Mouse (Mus musculus) midbrain, embryonic 13.5 days (tissue): ENCODE data around the gene Alpl. TPM values are rescaled to one million over a fixed set of nuclear protein-coding genes. Genes with fewer than 3 reads are reported as not detected.

Experiments
- ATAC-seq: fragments of 200-750 bp; cut with Nextera tagmentation; 2 replicates; pipeline ENCODE4 v1.8.0; 2017; ENCODE audit warnings: mild to moderate bottlenecking, moderate TSS enrichment, moderate library complexity
- H3K27ac ChIP-seq: fragments of 300-500 bp; sonication (generic); 2 replicates; pipeline ENCODE4 v1.5.1; 2015; ENCODE audit warnings: inconsistent platforms, mild to moderate bottlenecking, moderate library complexity
- H3K27me3 ChIP-seq: fragments of 300-500 bp; sonication (generic); 2 replicates; pipeline ENCODE4 v1.6.1; 2015; ENCODE audit warnings: mild to moderate bottlenecking, inconsistent platforms
- H3K36me3 ChIP-seq: fragments of 300-500 bp; sonication (generic); 2 replicates; pipeline ENCODE4 v1.6.1; 2015; ENCODE audit warnings: mild to moderate bottlenecking, inconsistent platforms
- H3K4me1 ChIP-seq: fragments of 300-500 bp; sonication (generic); replicated peaks from 2 replicates; pipeline ENCODE4 v1.6.1; 2015; ENCODE audit warnings: inconsistent platforms
- H3K4me2 ChIP-seq: fragments of 300-500 bp; sonication (generic); replicated peaks from 2 replicates; pipeline ENCODE4 v1.6.1; 2015; ENCODE audit warnings: moderate library complexity, mild to moderate bottlenecking, inconsistent platforms
- H3K4me3 ChIP-seq: fragments of 300-500 bp; sonication (generic); replicated peaks from 2 replicates; pipeline ENCODE4 v1.5.1; 2015; ENCODE audit warnings: mild to moderate bottlenecking, inconsistent platforms
- H3K9ac ChIP-seq: fragments of 300-500 bp; sonication (generic); replicated peaks from 2 replicates; pipeline ENCODE4 v1.6.1; 2015; ENCODE audit warnings: mild to moderate bottlenecking, inconsistent platforms
- H3K9me3 ChIP-seq: fragments of 300-500 bp; sonication (generic); 2 replicates; pipeline ENCODE4 v1.6.1; 2016; ENCODE audit warnings: mild to moderate bottlenecking, inconsistent platforms
- WGBS: fragments of 180-500 bp; shearing (Covaris S2); methylation state at CpG from one replicate; pipeline ENCODE4 v1.1.7; 2015; 5-methylcytosine and 5-hydroxymethylcytosine counted together
- polyA plus RNA-seq: library from polyadenylated mRNA; unstranded; fragments of >200 nt; fragmentation: Nextera tagmentation; extraction: Ambion mirVana; gene quantifications from 2 replicates; pipeline ENCODE4 v1.2.1, GENCODE M21; 2015

Alpl gene
- polyA plus RNA-seq, 1 experiment from 2014 or later = 8.0 TPM

DNA sequence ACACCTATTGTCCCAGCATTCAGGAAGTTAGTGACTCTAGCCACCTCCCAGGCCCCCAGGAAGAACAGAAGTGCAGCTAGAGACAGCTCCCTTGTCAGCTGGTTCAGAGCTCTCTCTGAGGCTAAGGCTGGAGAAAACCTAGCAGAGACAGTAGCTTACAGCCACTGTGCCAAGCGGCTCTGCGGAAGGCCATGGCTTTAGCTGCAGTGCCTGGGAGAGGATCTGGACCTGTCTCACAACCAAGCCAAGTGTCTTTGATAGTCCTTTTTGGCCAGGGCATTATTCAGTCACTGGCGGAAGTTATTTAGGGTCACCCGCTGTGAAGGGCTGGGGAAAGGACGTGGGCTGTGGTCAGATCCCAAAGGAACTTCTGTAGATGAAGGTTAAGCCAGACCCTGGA is 27.8 kb downstream of the Alpl start:
- H3K4me2 ChIP-seq = no peak overlapping the region
- no peak overlapping the region for H3K27ac ChIP-seq

DNA sequence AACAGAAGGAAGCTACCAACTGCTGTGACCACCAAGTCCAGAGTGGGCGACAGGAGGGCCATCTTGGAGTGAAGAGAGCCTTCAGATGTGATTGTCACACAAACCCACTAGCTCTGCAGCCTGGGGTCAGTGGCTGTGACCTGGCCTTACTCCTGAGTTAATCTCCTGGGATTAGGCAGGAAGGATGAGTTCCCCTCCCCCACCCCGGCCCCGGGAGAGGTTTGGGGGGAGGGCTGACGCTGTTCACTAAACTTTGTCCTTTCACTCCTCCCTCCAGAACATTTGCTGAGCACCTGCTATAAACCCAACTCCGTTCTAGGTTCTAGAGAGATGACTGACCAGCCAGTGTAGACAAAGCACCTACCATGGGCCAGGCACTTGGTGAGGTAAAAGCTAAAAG is 29.8 kb downstream of the Alpl start:
- peaks cover 30% of the 10 kb centered on the region for H3K4me1 ChIP-seq
- H3K4me3 ChIP-seq = no peak overlapping the region
- no peak overlapping the region for H3K9ac ChIP-seq
- H3K27ac ChIP-seq = peak overlapping the region; percentile 82; the same call in 1 of the 2 replicates
- 15% methylated on average over 5 of the region's 5 CpGs for WGBS
- no peaks in the 10 kb centered on the region for H3K27me3 ChIP-seq
- no peaks in the 10 kb centered on the region for H3K36me3 ChIP-seq
- no peak for ATAC-seq
- H3K9me3 ChIP-seq = no peaks in the 10 kb centered on the region
- no peak overlapping the region for H3K4me2 ChIP-seq

More for the DNA sequence above, 27.8 kb downstream of the Alpl start:
- Histone ChIP-seq H3K4me3 (no peak overlapping the region), H3K36me3 (no peaks in the 10 kb centered on the region), H3K27me3 (no peaks in the 10 kb centered on the region), H3K9ac (no peak overlapping the region), H3K4me1 (peaks cover 30% of the 10 kb centered on the region), H3K9me3 (no peaks in the 10 kb centered on the region)
- no peak for ATAC-seq
- WGBS = 73% methylated on average over 5 of the region's 5 CpGs

DNA sequence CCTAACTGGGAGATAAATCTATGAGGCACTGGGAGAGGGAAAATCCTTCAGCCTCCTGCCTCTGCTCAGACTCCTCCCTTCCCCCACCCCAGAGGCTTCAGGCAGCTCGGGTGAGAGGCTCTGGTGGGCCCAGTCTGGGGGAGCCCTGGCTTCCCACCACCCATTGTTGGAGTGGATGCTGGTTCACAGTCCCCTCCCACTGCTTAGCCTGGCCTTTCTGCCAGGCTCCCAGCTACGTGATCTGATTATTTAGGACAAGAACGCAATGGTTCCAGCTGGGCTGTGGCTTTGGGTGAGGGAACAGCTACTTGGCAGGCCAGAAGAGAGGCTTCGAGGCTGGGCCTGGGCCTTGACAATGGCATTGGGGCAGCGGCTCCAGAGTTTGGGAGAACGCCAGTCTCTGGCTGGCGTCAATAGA is 30.6 kb downstream of the Alpl start:
- Histone ChIP-seq H3K4me2 (no peak overlapping the region), H3K27ac (peak overlapping the region; percentile 82), H3K9me3 (no peaks in the 10 kb centered on the region), H3K4me1 (peaks cover 30% of the 10 kb centered on the region), H3K36me3 (no peaks in the 10 kb centered on the region), H3K4me3 (no peak overlapping the region), H3K9ac (peak overlapping the region; percentile 24; the same call in 1 of the 2 replicates), H3K27me3 (no peaks in the 10 kb centered on the region)
- WGBS = 21% methylated on average over 7 of the region's 7 CpGs
- ATAC-seq = peak; percentile 96

DNA sequence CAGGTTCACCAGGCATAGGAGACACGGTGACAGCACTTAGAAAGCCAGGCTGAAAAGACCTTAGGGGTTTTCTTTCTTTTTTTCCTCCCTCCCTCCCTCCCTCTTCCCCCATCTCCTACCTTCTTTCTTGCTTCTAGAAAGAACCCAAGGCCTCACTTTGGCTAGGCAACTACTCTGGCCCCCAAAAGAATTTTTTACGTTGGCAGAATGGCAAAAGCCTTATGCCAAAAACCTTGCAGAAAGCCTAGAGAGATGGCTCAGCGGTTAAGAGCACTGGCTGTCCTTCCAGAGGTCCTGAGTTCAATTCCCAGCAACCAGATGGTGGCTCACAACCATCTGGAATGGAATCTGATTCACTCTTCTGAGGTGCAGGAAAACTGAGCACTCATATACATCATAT is 31.6 kb downstream of the Alpl start:
- no peak for ATAC-seq
- H3K27me3 ChIP-seq = no peaks in the 10 kb centered on the region
- H3K9ac ChIP-seq = no peak overlapping the region
- no peak overlapping the region for H3K4me2 ChIP-seq
- H3K27ac ChIP-seq = peak overlapping the region; percentile 82
- H3K4me3 ChIP-seq = no peak overlapping the region
- WGBS = 72% methylated on average over 3 of the region's 3 CpGs
- H3K9me3 ChIP-seq = no peaks in the 10 kb centered on the region
- H3K4me1 ChIP-seq = peaks cover 30% of the 10 kb centered on the region
- no peaks in the 10 kb centered on the region for H3K36me3 ChIP-seq

DNA sequence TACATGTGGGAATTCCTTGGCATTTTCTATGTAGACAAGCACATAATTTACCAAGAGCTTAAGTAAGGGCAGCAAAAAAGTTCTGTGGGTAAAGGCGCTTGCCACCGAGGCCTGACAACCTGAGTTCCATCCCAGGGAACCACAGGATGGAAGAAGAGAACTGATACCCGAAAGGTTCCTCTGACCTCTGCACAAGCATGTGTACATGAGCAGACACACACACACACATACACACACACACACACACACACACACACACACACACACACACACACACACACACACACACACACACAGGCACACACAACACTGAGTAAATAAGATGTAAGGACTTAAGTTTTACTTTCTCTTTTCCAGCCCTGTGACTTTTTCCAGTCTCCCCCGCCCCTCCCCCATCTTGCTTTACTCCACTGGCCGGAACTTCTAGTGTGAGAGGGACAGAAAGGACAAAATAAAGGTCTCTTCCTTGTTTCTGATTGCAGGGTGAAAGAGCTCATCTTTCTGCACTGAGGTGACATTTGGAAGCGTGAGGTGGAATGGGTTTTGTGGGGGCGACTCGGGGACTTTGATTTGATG is 32.2 kb downstream of the Alpl start:
- no peaks in the 10 kb centered on the region for H3K27me3 ChIP-seq
- no peaks in the 10 kb centered on the region for H3K9me3 ChIP-seq
- no peak overlapping the region for H3K9ac ChIP-seq
- peaks cover 30% of the 10 kb centered on the region for H3K4me1 ChIP-seq
- no peak overlapping the region for H3K27ac ChIP-seq
- no peak for ATAC-seq
- 69% methylated on average over 8 of the region's 8 CpGs for WGBS
- H3K4me3 ChIP-seq = no peak overlapping the region
- no peak overlapping the region for H3K4me2 ChIP-seq
- H3K36me3 ChIP-seq = no peaks in the 10 kb centered on the region

DNA sequence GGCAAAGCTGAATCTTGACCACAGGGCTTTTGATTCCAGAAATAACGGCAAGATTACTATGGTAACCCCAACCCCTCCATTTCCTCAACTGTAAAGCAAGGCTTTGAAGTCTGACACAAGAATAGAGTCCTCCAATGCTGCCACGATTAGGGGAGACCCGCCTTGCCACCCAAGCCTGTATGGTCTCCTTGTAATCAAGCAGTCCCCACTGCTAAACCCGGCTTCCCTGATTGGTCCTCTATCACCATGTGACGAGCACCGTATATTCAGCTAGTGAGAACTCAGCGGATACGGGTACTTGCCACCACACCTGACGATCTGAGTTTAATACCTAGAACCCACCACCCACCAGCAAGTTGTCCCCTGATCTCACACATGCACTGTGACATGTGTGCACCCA is 33.3 kb downstream of the Alpl start:
- Histone ChIP-seq H3K27ac (no peak overlapping the region), H3K4me3 (no peak overlapping the region), H3K4me2 (no peak overlapping the region), H3K9ac (no peak overlapping the region), H3K36me3 (no peaks in the 10 kb centered on the region), H3K27me3 (no peaks in the 10 kb centered on the region), H3K9me3 (no peaks in the 10 kb centered on the region), H3K4me1 (peaks cover 25% of the 10 kb centered on the region)
- ATAC-seq = no peak
- 77% methylated on average over 9 of the region's 9 CpGs for WGBS

DNA sequence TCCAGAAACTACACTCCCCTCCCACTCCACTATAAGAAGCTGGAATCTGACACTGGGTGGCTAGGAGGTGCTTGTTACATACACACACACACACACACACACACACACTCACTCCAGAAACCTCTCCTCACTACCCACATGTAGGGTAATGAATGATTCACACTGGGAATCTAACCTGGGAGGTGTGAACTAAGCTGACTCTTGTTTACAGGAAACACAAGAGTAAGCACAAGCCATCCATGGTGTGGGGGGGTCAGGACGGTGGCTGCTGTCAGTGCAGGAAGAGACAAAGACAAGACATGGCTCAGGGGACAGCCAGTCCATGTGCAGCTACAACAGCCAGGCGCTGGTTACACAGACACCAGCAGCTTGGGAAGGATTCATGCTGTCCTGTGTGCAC is 41.7 kb downstream of the Alpl start:
- Histone ChIP-seq H3K9ac (no peak overlapping the region), H3K36me3 (no peaks in the 10 kb centered on the region), H3K4me2 (no peak overlapping the region), H3K4me3 (no peak overlapping the region), H3K27ac (no peak overlapping the region), H3K27me3 (no peaks in the 10 kb centered on the region), H3K4me1 (0 out of 2 replicates have a peak, but pooled peaks cover 12% of the 10 kb centered on the region), H3K9me3 (no peaks in the 10 kb centered on the region)
- no peak for ATAC-seq
- 80% methylated on average over 2 of the region's 2 CpGs for WGBS

DNA sequence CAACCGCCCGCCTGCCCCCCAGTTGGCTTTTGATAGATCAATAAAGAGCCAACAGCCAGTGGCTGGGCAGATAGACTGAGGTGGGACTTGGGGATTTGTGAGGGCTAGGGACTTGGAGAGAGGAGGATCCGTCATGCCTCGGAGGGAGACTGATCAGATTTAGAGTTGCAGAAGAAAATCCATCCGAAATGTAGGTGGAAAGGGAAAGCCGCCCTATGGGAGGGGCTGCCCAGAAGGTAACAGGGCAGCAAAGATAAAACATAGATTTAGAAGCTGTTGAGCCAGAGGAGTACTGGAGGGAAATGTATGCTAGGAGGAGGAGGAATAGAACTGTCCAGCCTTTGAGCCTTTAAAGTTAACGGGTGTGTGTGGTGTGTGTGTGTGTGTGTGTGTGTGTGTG is 43.0 kb downstream of the Alpl start:
- no peak for ATAC-seq
- Histone ChIP-seq H3K4me3 (no peak overlapping the region), H3K4me2 (no peak overlapping the region), H3K9me3 (no peaks in the 10 kb centered on the region), H3K36me3 (no peaks in the 10 kb centered on the region), H3K27ac (no peak overlapping the region), H3K4me1 (0 out of 2 replicates have a peak, but pooled peaks cover 12% of the 10 kb centered on the region), H3K9ac (no peak overlapping the region), H3K27me3 (no peaks in the 10 kb centered on the region)
- WGBS = 72% methylated on average over 7 of the region's 7 CpGs

DNA sequence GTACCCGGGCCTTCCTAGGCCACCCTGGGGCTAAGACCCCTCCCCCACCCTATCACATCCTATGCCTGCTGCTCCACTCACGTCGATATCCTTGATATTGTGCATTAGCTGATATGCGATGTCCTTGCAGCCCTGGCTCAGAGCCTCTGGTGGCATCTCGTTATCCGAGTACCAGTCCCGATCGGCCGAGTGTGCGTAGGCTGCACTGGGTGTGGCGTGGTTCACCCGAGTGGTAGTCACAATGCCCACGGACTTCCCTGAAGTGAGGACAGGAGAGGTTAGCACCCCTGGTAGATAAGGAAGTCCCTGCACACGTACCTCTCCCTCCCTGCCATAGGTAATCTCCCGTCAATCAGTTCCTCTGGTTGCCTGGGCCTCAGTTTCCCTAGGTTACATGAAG is 43.7 kb downstream of the Alpl start:
- H3K4me2 ChIP-seq = no peak overlapping the region
- 0 out of 2 replicates have a peak, but pooled peaks have one; percentile 21 for ATAC-seq
- H3K4me1 ChIP-seq = 0 out of 2 replicates have a peak, but pooled peaks cover 12% of the 10 kb centered on the region
- no peak overlapping the region for H3K9ac ChIP-seq
- no peak overlapping the region for H3K4me3 ChIP-seq
- 88% methylated on average over 15 of the region's 15 CpGs for WGBS
- H3K27ac ChIP-seq = no peak overlapping the region
- no peaks in the 10 kb centered on the region for H3K27me3 ChIP-seq
- no peaks in the 10 kb centered on the region for H3K36me3 ChIP-seq
- no peaks in the 10 kb centered on the region for H3K9me3 ChIP-seq

DNA sequence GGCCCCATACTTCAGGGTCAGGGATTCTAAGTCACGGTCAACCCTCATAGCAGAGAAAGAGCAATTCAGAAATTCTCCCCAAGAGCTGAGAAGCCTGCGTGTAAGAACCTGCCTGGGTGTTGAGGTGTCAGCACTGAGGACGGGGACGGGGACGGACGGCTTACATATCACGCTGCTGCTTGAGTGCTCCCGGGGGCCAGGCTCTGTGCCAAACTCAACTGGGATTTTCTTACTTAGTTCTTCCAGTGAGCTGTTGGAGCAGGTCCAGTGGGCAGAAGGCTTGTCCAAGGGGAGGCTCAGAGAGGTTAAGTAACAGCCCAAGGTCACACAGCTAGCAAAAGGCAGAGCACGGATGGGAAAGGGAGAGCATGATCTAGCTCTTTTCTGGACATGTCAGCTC is 44.5 kb downstream of the Alpl start:
- no peak for ATAC-seq
- 85% methylated on average over 9 of the region's 9 CpGs for WGBS
- Histone ChIP-seq H3K36me3 (no peaks in the 10 kb centered on the region), H3K9me3 (no peaks in the 10 kb centered on the region), H3K4me1 (0 out of 2 replicates have a peak, but pooled peaks cover 12% of the 10 kb centered on the region), H3K27ac (no peak overlapping the region), H3K4me3 (no peak overlapping the region), H3K9ac (no peak overlapping the region), H3K27me3 (no peaks in the 10 kb centered on the region), H3K4me2 (no peak overlapping the region)

DNA sequence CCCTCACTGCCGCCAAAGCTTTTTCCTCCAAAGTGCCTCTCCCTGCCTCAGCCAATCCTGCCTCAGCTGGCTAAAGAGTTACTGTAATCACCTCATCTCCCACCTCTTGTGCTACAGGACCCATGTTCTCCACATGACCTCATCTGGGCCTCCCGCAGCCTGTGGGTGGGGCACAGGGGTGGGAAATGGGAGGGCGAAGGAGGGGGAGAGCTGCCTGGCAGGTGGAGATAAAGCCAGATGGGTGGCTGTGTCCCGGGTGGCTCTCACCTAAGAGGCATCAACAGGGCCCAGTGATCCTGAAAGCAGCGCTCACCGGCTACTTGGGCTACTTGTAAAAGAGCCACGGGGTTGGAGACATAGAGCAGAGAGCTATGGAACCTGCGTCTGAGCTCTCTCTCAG is 44.9 kb downstream of the Alpl start:
- Histone ChIP-seq H3K4me1 (0 out of 2 replicates have a peak, but pooled peaks cover 12% of the 10 kb centered on the region), H3K9ac (no peak overlapping the region), H3K4me3 (no peak overlapping the region), H3K27me3 (no peaks in the 10 kb centered on the region), H3K36me3 (no peaks in the 10 kb centered on the region), H3K27ac (no peak overlapping the region), H3K9me3 (no peaks in the 10 kb centered on the region), H3K4me2 (no peak overlapping the region)
- WGBS = 85% methylated on average over 8 of the region's 8 CpGs
- no peak for ATAC-seq

DNA sequence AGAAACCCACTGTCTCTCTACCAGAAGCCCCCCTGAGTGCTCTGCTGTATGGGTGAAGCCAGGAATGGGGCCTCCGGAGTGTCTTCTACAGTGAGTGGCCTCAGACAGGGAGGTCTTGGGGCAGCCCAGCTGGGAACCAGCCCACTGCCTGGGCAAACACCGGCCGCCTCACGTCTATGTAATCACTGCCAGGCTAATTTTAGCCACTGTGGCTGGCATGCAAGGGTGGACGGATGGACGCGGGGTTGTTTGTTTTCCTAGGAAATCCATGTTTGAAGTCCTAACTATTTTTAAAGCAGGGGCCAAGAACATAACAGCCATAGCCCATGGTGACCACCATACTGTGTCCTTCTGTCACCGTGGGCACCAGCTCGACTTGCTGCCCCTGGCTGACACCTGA is 46.1 kb downstream of the Alpl start:
- H3K27ac ChIP-seq = no peak overlapping the region
- H3K9me3 ChIP-seq = no peaks in the 10 kb centered on the region
- 0 out of 2 replicates have a peak, but pooled peaks cover 12% of the 10 kb centered on the region for H3K4me1 ChIP-seq
- H3K9ac ChIP-seq = no peak overlapping the region
- no peaks in the 10 kb centered on the region for H3K36me3 ChIP-seq
- 87% methylated on average over 9 of the region's 9 CpGs for WGBS
- H3K4me2 ChIP-seq = no peak overlapping the region
- H3K4me3 ChIP-seq = no peak overlapping the region
- ATAC-seq = no peak
- H3K27me3 ChIP-seq = no peaks in the 10 kb centered on the region

DNA sequence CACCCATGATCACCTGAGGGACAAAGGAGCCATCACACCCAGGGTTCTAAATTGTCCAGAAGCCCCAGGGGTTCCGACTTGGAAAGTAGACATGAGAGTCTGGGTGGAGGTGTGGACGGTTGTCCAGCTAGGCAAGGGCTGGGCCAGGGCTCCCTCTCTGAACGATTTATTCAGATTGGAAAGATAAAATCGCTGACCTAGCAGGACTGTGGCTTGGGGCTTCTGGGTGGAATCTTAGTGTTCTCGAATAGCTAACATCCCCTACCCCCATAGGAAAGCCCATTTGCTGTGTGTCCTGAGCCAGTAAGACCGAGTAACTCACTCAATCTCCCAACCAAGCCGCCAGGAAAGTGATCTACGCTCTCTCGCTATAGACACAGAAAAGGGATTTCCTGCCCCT is 46.5 kb downstream of the Alpl start:
- H3K4me1 ChIP-seq = 0 out of 2 replicates have a peak, but pooled peaks cover 12% of the 10 kb centered on the region
- no peaks in the 10 kb centered on the region for H3K36me3 ChIP-seq
- H3K9me3 ChIP-seq = no peaks in the 10 kb centered on the region
- WGBS = 81% methylated on average over 9 of the region's 9 CpGs
- H3K27ac ChIP-seq = no peak overlapping the region
- H3K4me2 ChIP-seq = no peak overlapping the region
- no peak overlapping the region for H3K4me3 ChIP-seq
- ATAC-seq = no peak
- H3K9ac ChIP-seq = no peak overlapping the region
- no peaks in the 10 kb centered on the region for H3K27me3 ChIP-seq
